Mouse (Mus musculus): ENCODE data around the gene Emilin3.
"Not testable (repeated sequence)": the region's sequence is repeated elsewhere in the genome, so short reads cannot be mapped to it uniquely, and the experiment has no call there.

GRCm38 (mm10) chr2:160957801-160958200, 45.7 kb upstream of the Emilin3 start:
- not testable (repeated sequence) for TF ChIP-seq GATA1 (IDR thresholded peaks at IDR 0.05; ENCODE audit: borderline replicate concordance, low read length); FLI1 (IDR thresholded peaks at IDR 0.05; ENCODE audit: low read length)
